Mouse (Mus musculus) CD4-positive, CD25-positive, alpha-beta regulatory T cell, adult 4 months (primary cell): Measurements from ENCODE around the gene Dlg2. TPM values are rescaled to one million over a fixed set of nuclear protein-coding genes. Genes with fewer than 3 reads are reported as not detected.

Experiments used
- ATAC-seq: one replicate; pipeline ENCODE4 v1.8.0; 2017
- polyA plus RNA-seq, 2 experiments: library from polyadenylated mRNA; unstranded; fragments of 100-300 nt; shearing (Covaris generic); gene quantifications; one replicate each; pipeline ENCODE4 v1.2.1; 2017

The Dlg2 gene
- polyA plus RNA-seq, 2 experiments from 2014 or later = 0.50 to 0.86 TPM

DNA sequence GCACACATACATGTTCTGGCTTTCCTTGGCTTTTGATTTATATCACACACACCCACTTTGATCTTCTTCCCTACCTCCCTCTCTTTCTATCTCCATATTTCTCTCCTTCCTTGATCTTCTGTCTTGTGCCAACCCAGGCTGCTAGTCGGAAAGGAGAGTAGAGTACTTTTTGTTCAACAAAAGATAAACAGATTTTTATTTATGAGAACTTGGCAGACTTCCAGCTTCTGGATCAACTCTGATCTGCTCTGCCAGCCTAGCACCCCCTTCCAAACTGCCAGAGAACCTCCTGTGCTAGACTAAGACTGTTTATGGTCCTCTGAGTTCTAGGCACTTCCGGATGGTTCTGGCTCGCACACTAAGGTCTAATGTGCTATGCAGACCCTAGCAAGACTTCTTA, 968.3 kb downstream of the Dlg2 start:
- no peak for ATAC-seq

GRCm38 (mm10) chr7:91456796-91457195, 980.3 kb downstream of the Dlg2 start:
- no peak for ATAC-seq

GRCm38 (mm10) chr7:91457207-91457606, 980.7 kb downstream of the Dlg2 start:
- no peak for ATAC-seq

DNA sequence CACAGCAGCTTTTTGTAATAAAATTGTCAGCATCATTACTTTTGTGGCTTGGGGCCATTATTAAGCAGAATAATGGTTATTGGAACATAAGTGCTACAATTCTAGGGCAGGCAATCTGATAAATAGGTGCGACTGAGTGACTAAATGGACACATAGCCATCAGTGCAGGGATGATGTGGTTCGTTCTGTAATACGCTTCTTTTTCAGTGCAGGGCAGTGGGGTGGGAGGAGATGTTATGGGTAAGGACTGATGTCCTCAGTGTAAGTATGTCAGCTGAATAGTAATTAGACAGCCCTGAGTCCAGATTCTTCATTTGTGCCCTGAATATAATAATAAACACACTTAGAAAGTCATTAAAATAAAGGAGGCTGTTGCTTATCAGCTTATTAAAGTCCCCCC, 984.9 kb downstream of the Dlg2 start:
- ATAC-seq = no peak

DNA sequence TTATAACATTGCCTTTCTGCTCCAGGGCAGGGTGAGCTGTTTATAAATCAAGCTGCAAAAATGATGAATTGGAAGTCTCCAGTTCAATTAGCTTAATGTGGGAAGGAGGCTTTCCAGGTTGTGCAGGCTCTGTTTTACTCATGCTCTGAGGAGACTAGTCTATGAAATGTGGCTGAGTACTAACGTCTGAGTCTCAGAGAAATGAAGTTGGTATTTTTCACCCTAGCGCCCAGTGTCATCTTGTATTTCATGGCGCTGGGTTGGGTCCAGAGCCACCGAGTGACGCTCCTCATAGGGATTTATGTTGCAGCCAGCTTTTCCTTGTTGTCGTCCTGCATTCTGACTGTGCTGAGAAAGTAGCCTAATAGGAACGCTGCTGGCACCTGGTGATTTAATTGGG, 986.8 kb downstream of the Dlg2 start:
- no peak for ATAC-seq

DNA sequence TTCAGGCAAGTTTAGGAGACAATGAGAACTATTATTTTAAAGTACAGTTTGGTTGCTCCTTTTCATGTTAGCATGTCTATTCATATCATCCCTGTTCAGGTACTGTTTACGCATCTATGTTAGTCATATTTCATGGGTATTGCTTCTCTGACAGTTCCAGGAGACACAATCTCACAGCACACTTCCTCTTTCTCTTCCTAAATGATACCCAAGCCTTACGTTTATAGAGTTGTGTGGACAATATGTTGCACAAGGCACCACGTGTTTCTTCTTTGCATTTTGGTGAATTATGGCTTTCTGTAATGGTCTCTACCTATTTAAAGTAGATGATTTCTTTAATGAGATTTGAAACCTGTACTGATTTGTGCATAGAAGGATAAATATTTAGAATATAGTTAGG, 990.6 kb downstream of the Dlg2 start:
- ATAC-seq = no peak

- no peak for ATAC-seq
Measured at GRCm38 (mm10) chr7:91479145-91479544, 1002.7 kb downstream of the Dlg2 start.

- ATAC-seq = no peak
Measured at GRCm38 (mm10) chr7:91481574-91482197, 1005.2 kb downstream of the Dlg2 start.

DNA sequence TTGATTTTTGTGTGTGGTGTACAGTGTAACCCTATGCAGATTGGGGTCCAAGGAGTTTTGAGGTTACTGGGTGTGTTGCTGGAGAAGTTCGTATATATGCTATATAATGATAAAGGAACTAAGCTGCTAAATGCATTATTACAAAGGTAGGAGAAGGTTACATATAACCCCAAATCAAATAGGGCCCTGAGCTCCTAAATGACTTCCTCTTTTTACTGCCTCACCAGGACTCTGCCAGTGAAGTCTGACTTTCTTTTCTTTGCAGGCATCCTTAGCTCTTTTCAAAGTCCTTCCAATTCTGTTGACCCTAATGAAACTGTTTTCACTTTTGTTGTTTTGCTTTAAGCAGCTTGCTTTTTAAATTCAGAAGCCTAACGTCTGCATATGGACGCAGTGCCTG, 1016.8 kb downstream of the Dlg2 start:
- ATAC-seq = no peak

DNA sequence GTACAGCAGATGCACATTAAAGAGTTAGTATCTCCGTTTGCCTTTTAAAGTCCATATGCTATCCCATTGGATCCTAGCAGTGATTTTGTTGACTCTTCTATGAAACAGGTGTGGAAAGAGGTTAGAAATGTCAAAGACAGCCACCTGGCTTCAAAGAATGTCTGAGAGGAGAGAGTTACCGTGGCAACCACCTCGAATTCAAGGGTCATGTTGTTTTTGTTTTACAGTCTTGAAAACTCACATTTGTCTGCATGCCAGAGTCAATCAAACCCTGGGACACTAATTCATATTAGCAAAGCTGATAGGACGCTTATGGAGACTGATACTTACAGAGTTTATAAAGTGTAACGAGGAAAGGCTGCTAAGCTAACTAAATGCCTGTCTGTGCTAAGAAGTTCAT, 1019.1 kb downstream of the Dlg2 start:
- ATAC-seq = no peak

DNA sequence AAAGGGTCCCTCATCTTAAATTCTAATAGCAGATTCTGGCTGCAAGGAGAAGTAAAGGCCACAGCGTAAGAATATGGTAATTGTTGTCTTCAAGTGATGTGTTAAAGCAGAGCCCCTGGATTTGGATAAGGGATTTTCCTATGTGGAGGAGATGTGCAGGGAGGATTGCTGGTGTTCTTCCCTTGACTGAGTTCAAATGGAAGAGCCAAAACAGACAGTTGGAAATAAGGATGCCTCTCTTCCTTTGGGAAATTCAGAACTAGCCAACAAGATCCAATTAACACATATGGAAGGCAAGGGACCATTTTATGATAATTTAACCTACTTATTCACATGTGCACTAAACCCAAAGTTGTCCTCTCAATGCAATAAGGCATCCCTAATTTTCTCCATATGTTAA, 1034.6 kb downstream of the Dlg2 start:
- no peak for ATAC-seq

DNA sequence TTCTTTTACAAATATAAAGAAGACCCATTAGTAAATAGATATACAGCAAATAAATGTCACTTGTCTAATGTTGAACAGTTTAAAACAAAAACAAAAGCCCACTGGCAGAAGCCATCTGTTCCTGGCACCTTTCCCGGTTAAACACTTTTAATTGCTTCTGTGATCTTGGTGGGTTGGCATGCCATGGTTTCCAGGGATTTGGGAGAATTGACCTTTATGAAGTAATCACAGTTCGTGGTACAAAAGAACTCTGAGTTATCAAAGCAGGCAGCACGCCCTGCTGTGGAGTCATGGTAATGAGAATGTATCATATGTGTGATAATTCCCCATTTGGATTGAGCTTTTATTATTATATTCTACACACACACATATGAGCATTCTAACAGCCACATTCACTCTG, 1038.0 kb downstream of the Dlg2 start:
- ATAC-seq = no peak

DNA sequence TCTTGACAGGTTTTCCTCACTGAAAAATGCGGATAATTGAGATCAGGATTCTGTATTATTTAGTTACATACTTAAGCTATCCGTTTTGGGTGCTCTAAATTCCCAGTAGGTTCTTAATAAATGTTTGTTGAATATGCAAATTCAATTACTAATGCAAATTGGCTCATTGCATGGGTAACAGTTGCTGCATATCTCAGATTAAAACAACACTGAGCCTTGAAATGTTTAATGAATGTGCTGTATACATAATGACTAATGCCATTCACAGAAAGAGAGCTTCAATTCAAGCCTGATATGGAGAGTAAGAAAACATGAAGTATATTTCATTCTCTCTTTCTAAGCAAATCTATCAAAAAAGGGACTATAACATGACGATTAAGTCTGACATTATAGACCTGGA, 1039.8 kb downstream of the Dlg2 start:
- ATAC-seq = no peak

DNA sequence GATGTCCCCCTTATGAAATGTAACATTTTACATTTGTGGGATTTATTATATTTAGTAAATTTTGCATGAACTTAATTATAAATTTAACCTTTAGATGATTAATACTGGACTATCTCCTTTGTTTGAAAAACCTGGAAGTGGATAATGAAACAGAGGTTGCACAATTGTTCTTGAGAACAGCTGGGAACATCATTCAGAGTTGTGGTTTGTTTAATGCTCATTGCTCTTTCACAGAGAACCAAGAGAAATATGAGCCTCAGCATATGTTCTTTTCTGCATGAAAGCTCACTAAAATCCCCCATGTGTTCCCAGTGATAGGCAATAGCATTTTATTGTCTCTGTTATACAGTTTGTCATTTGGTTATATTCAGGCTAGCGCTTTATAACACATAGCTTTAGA, 1049.4 kb downstream of the Dlg2 start:
- ATAC-seq = no peak

DNA sequence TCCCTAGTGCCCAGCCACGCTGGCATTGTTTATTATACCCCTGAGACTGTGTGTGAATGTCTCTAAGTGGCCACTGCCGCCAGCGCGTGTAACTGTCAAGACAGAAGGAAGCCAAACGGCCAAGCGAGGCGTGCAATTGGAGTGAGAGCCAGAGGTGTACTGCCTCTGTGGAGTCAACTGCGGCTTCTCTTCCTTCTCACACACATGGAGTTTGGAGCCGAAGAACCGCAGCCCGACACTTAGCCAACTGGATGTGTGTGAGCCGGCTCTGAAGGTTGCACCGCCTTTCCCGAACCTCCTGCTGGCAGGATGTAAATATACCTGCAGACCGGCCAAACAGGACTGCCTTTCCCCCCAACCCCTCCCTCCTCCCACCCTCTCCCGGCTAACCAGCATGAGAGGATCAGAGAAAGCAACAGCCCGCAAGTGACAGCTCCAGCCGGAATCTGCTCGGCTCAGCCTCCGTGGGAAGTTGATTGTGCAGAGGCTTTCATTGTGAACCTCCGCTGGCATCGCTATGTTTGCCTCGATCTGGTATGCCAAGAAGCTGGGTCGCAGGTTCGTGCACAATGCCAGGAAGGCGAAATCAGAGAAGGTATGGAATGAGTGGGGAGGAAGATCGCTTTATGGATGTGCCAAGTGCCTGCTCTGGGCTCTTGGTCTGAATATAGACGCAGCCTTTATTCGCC, 1066.3 kb downstream of the Dlg2 start:
- no peak for ATAC-seq

GRCm38 (mm10) chr7:91543286-91543650, 1066.8 kb downstream of the Dlg2 start:
- no peak for ATAC-seq

DNA sequence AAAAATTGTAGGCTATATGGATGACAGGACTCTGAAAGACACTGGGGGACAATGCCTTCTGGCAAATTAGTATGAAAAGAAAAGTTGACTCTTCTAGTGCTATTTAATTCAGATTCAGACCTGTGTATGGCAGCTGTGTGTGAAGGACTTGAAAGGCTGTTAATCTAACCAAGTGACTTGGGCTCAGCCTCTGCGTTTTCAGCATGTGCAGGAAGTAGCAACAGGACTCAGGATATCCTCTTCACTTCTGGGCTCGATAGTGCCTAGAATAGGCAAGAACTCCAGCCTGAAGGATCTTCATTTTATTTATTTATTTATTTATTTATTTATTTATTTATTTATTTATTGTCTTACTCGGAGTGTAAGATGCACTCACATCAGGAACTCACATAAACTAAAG, 1068.1 kb downstream of the Dlg2 start:
- ATAC-seq = no peak

DNA sequence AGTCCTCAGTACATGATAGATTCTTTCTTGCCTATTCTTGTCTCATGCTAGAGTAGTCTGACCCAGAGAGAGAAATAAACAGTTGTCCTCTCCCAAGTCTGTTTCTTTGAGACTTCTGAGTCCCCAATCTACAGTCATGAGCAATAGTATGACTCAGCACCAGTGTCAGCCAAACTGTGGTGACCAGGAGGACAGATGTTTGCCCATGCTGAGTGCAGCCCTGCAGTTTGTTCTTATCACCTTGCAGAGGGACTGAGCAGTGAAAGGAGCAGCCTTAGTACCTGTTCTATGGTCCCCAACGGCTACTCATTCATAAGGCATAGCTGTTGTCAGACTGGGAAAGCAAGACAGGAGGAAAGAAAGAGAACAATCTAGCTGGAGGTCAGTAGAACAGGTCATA, 1072.3 kb downstream of the Dlg2 start:
- no peak for ATAC-seq

GRCm38 (mm10) chr7:91557582-91557981, 1081.1 kb downstream of the Dlg2 start:
- ATAC-seq = no peak

- no peak for ATAC-seq
Measured at GRCm38 (mm10) chr7:91567423-91567822, 1091.0 kb downstream of the Dlg2 start.

DNA sequence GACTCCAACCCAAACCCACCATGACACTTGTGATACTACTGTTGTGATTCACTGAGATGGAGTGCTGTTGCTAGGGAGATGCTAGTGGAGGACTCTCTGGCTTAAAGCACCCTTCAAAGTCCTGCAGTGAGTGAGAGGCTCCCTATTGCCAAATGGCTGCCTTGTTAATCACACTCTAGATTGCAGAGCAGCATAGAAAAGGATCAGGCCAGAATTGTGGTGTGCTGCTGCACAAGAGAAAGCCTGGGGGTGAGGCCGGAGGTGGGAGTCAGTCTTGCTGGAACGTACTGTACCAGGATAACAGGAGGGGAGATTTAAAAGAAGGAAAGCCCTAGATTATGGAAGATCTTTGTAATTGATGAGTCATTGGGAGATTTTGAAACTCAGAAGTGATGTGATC, 1094.5 kb downstream of the Dlg2 start:
- no peak for ATAC-seq

DNA sequence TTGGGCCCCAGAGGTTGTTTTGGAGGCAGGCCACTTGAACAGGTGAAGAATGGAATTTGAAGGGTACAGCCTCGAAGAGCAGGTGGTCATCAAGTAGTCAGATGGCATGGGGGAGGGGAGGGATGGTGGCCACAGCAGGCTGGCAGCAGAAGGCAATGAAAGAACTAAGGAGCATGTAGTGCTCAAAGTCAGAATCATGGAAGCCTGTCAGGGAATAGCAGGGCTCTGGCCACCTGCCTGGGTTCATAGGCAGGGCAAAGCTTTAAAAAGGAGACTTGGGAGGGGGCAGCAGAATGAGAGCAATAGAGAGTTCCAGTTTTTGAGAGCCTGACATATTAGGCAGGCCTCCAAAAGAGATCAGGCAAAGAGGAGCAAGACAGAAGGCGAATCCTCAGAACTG, 1096.2 kb downstream of the Dlg2 start:
- no peak for ATAC-seq

- no peak for ATAC-seq
Measured at GRCm38 (mm10) chr7:91573321-91573720, 1096.8 kb downstream of the Dlg2 start.

GRCm38 (mm10) chr7:91576216-91576615, 1099.7 kb downstream of the Dlg2 start:
- no peak for ATAC-seq

GRCm38 (mm10) chr7:91582203-91582602, 1105.7 kb downstream of the Dlg2 start:
- no peak for ATAC-seq
